Mouse (Mus musculus) stomach, embryonic 16.5 days (tissue): ENCODE measurements at regions not wholly inside any gene's neighbourhood (a gene's known extent, or its start where the extent isn't known, plus 50 kb on each side); places are given as distances from the start of the nearest gene placed in this dataset.
"Not testable (repeated sequence)": the region's sequence is repeated elsewhere in the genome, so short reads cannot be mapped to it uniquely, and the experiment has no call there.

Source experiments
- ATAC-seq: fragments of 200-750 bp; cut with Nextera tagmentation; 2 replicates; pipeline ENCODE4 v1.8.0; 2017; ENCODE audit warnings: moderate number of reproducible peaks, moderate TSS enrichment; ENCODE audit not compliant: insufficient read depth, low FRiP score
- H3K27ac ChIP-seq: fragments of 300-500 bp; sonication (generic); 2 replicates; pipeline ENCODE4 v1.5.1; 2014; ENCODE audit warnings: low read length
- H3K27me3 ChIP-seq: fragments of 300-500 bp; sonication (generic); 2 replicates; pipeline ENCODE4 v1.6.1; 2014; ENCODE audit warnings: low read length, control low read depth, mixed read lengths; ENCODE audit not compliant: control insufficient read depth, insufficient read depth
- H3K36me3 ChIP-seq: fragments of 300-500 bp; sonication (generic); 2 replicates; pipeline ENCODE4 v1.6.1; 2014; ENCODE audit warnings: low read length; ENCODE audit not compliant: control insufficient read depth, insufficient read depth
- H3K4me1 ChIP-seq: fragments of 300-500 bp; sonication (generic); 2 replicates; pipeline ENCODE4 v1.6.1; 2014; ENCODE audit warnings: low read length, control low read depth, mixed read lengths; ENCODE audit not compliant: control insufficient read depth, insufficient read depth
- H3K4me2 ChIP-seq: fragments of 300-500 bp; sonication (generic); 2 replicates; pipeline ENCODE4 v1.6.1; 2014; ENCODE audit warnings: low read depth, low read length, mixed read lengths
- H3K4me3 ChIP-seq: fragments of 300-500 bp; sonication (generic); replicated peaks from 2 replicates; pipeline ENCODE4 v1.5.1; 2014; ENCODE audit warnings: mild to moderate bottlenecking, low read length
- H3K9ac ChIP-seq: fragments of 300-500 bp; sonication (generic); 2 replicates; pipeline ENCODE4 v1.6.1; 2014; ENCODE audit warnings: low read length
- H3K9me3 ChIP-seq: fragments of 300-500 bp; sonication (generic); replicated peaks from 2 replicates; pipeline ENCODE4 v1.6.1; 2016; ENCODE audit warnings: low read length, control low read depth; ENCODE audit not compliant: control insufficient read depth
- WGBS: fragments of 180-500 bp; shearing (Covaris S2); extraction: QIAGEN DNeasy Blood & Tissue Kit; methylation state at CpG from one replicate; pipeline ENCODE4 v1.1.7; 2014; 5-methylcytosine and 5-hydroxymethylcytosine counted together

- no peaks in the 10 kb centered on the region for H3K36me3 ChIP-seq
- H3K9ac ChIP-seq = no peak overlapping the region
- H3K27me3 ChIP-seq = no peaks in the 10 kb centered on the region
- H3K4me1 ChIP-seq = no peaks in the 10 kb centered on the region
- H3K9me3 ChIP-seq = no peaks in the 10 kb centered on the region
- no peak overlapping the region for H3K4me2 ChIP-seq
- WGBS = 77% methylated on average over 11 of the region's 11 CpGs
- H3K4me3 ChIP-seq = no peak overlapping the region
- ATAC-seq = no peak
- no peak overlapping the region for H3K27ac ChIP-seq
Observed at GRCm38 (mm10) chr12:29439343-29440019, 88.7 kb upstream of the Myt1l start.

GRCm38 (mm10) chr12:29465201-29465600 is 63.0 kb upstream of the Myt1l start:
- not testable (repeated sequence) for H3K27ac ChIP-seq, ATAC-seq, H3K4me2 ChIP-seq, H3K4me3 ChIP-seq, H3K9me3 ChIP-seq, H3K9ac ChIP-seq, H3K27me3 ChIP-seq, H3K36me3 ChIP-seq, H3K4me1 ChIP-seq
- WGBS = 18% methylated on average over 3 of the region's 3 CpGs
